Mouse (Mus musculus) c-Kit-negative CD71-positive TER-119-positive erythroid progenitor cells, embryonic 14.5 days (primary cell): ENCODE results near the gene Mrps18c.

ENCODE experiments used
- DNase-seq: peaks from one replicate; pipeline ENCODE4 v3.0.0-alpha.2; 2013; ENCODE audit warnings: low read depth, low spot score

Gene Mrps18c

GRCm38 (mm10) chr5:100826531-100826930, 28.1 kb downstream of the Mrps18c start:
- no peak for DNase-seq

GRCm38 (mm10) chr5:100828701-100829100, 30.3 kb downstream of the Mrps18c start:
- DNase-seq: no peak

DNA sequence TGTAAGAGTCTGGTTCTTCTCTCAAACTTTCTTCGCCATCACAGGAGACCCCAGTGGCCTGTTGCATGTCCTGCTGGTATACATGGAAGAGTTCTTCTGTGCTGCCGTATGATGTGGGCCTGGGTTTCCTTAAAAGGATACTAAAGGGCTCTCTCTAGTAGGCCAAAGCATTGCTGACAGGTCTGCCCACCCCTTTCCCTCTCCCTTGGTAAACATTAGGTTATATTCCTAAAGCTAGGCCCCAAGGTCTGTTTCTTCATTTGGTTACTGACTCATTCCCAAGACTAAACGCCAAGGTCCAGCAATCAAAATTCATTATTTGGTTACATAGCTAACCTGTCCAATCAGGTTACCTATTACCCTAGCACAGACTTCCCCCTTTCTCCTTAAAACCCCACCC, 34.3 kb downstream of the Mrps18c start:
- DNase-seq: no peak

DNA sequence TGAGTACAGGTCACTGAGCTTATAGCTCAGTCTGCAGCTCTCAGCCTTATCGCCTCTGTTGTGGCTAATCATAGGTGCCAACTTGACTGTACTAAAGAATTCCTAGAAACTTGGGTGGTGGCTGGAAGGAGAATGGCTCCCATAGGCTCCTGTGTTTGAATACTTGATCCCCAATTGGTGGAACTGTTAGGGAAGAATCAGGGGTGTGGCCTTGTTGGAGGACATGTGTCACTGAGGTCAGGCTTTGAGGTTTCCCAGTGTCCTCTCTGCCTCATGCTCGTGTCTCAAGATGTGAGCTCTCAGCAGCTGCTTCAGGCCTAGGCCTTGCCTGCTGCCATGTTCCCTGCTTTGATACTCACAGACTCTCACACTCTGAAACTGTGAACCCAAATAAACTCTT, 35.4 kb downstream of the Mrps18c start:
- DNase-seq: no peak

DNA sequence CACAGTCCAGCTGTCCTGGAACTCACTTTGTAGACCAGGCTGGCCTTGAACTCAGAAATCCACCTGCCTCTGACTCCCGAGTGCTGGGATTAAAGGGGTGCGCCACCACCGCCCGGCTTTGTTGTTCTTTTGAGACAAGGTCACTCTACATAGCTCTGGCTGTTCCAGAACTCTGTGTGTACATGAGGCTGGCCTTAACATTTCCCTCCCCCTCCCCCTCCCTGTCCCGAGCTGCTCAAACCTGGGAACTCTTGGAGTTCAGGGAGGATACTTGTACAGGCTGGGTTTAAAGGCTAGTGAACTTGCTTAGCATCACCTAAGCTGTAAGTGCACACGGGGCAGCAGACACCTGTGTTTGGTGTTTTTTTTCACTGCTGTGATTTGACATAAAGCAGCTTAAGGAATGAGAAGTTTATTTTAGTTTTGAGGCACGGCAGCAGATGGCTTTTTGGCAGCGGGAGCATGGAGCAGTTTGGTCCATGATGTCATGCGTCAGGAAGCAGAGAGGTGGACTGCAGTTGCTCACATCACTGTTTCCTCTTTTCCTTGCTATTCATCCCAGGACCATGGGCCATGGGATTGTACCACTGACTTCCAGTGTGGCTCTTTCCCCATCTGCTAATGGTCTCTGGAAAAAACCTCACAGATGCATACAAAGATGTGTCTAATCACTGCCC, 37.6 kb downstream of the Mrps18c start:
- DNase-seq: no peak

DNA sequence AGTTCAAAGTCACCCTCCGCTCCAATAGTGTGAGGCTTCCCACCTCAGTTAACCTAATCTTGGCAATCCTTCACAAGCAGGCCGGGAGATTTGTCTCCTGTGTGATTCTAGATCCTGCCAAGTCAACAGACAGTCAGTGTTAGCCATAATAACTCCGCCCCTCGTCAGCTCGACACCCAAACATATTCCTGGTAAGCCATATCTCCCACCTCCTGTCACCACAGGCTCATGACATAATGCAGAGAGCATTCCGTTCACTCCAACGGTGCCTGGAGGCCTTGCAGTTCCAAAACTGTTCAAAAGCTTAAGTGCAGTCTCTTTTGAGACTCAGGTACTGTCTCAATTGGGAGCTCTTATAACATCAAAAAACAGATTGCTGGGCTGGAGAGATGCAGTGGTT, 39.5 kb downstream of the Mrps18c start:
- DNase-seq: no peak

- no peak for DNase-seq
Measured at GRCm38 (mm10) chr5:100844485-100844884, 46.1 kb downstream of the Mrps18c start.

GRCm38 (mm10) chr5:100845485-100845847, 47.0 kb downstream of the Mrps18c start, which contains the start of gene Gpat3:
TSS of gene Gpat3 (plus strand) at chr5:100845713.
- no peak for DNase-seq

DNA sequence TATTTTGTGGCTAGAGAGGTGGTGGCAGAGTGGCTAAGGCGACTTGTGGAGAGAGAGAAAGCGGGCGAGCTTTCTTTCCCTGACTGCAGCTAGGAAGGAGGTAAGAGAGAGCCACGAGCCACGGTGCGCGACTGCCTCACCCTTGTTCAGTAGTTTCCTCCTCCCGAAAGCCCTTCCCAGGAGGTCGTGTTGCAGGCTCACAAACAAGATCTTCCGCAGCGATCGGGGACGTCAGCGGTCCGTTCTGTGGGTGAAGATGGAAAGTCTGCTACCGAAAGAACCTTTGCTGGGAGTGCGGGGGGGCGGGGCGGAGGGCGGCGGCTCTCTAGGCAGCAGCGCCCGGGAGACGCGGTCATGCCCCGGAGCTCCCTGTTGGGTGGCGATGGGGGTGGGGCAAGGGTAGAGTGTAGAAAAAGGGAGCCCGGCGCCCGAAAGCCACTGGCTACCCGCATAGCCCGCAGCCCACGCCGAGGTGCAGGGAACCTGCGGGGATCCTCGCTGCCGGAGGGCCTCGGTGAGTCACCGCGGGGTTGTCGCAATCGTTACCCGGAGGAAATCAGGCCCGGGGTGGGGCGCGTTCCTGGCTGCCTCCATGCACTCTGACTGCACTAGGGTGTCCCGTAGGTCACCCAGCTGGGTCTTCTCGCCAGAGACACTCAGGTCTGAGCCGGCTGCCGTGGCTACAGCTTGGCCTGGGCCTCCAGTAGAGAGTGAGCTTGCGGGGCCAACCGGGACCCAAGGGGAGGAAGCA, 47.6 kb downstream of the Mrps18c start:
- no peak for DNase-seq

GRCm38 (mm10) chr5:100846599-100846920, 48.1 kb downstream of the Mrps18c start:
- no peak for DNase-seq

DNA sequence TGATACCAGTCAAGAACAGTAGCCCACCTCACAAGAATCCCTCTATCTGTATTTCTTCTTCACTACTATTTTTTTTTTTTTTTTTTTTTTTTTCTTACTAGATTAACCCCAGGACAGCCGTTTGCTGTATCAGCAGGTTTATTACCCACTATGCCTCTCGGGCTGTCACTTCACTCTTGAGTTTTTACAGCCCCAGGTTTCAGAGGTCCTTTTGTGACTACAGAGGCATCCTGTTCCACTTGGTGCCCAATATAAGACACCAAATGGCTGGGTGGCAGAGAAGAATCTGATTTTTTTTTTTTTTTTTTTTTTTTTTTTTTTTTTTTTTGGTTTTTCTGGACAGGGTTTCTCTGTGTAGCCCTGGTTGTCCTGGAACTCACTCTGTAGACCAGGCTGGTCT, 48.7 kb downstream of the Mrps18c start:
- no peak for DNase-seq

- DNase-seq: no peak
Measured at GRCm38 (mm10) chr5:100853963-100854362, 55.5 kb downstream of the Mrps18c start.
